Mouse (Mus musculus) midbrain, embryonic 13.5 days (tissue): Measurements from ENCODE around the gene Vat1. TPM values are rescaled to one million over a fixed set of nuclear protein-coding genes. Genes with fewer than 3 reads are reported as not detected.

Experiments used
- ATAC-seq: fragments of 200-750 bp; cut with Nextera tagmentation; 2 replicates; pipeline ENCODE4 v1.8.0; 2017; ENCODE audit warnings: mild to moderate bottlenecking, moderate TSS enrichment, moderate library complexity
- H3K27ac ChIP-seq: fragments of 300-500 bp; sonication (generic); 2 replicates; pipeline ENCODE4 v1.5.1; 2015; ENCODE audit warnings: inconsistent platforms, mild to moderate bottlenecking, moderate library complexity
- H3K27me3 ChIP-seq: fragments of 300-500 bp; sonication (generic); 2 replicates; pipeline ENCODE4 v1.6.1; 2015; ENCODE audit warnings: mild to moderate bottlenecking, inconsistent platforms
- H3K36me3 ChIP-seq: fragments of 300-500 bp; sonication (generic); 2 replicates; pipeline ENCODE4 v1.6.1; 2015; ENCODE audit warnings: mild to moderate bottlenecking, inconsistent platforms
- H3K4me1 ChIP-seq: fragments of 300-500 bp; sonication (generic); replicated peaks from 2 replicates; pipeline ENCODE4 v1.6.1; 2015; ENCODE audit warnings: inconsistent platforms
- H3K4me2 ChIP-seq: fragments of 300-500 bp; sonication (generic); replicated peaks from 2 replicates; pipeline ENCODE4 v1.6.1; 2015; ENCODE audit warnings: moderate library complexity, mild to moderate bottlenecking, inconsistent platforms
- H3K4me3 ChIP-seq: fragments of 300-500 bp; sonication (generic); replicated peaks from 2 replicates; pipeline ENCODE4 v1.5.1; 2015; ENCODE audit warnings: mild to moderate bottlenecking, inconsistent platforms
- H3K9ac ChIP-seq: fragments of 300-500 bp; sonication (generic); replicated peaks from 2 replicates; pipeline ENCODE4 v1.6.1; 2015; ENCODE audit warnings: mild to moderate bottlenecking, inconsistent platforms
- H3K9me3 ChIP-seq: fragments of 300-500 bp; sonication (generic); 2 replicates; pipeline ENCODE4 v1.6.1; 2016; ENCODE audit warnings: mild to moderate bottlenecking, inconsistent platforms
- WGBS: fragments of 180-500 bp; shearing (Covaris S2); methylation state at CpG from one replicate; pipeline ENCODE4 v1.1.7; 2015; 5-methylcytosine and 5-hydroxymethylcytosine counted together
- polyA plus RNA-seq: library from polyadenylated mRNA; unstranded; fragments of >200 nt; fragmentation: Nextera tagmentation; extraction: Ambion mirVana; gene quantifications from 2 replicates; pipeline ENCODE4 v1.2.1, GENCODE M21; 2015

Gene Vat1
- polyA plus RNA-seq, 1 experiment from 2014 or later, result 91.5 TPM

DNA sequence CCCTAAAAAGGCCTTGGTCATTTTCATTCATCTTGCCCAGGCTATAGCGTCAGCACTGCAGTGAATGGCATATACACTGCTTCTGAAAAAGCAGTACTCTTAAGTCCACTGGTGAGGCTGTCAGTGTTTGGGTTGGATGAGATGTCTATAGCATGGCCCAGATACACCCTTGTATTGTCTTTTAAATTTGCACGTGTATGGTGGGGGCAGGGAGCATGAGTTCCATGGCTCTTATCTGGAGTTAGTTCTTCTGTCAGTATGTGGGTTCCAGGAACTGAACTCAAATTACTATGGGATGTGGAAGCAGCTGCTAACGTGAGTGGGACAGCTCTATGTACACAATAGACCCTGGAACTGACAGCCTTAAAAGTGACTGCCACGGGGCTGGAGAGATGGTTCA lies 30.2 kb downstream of the Vat1 start:
- peaks cover 50% of the 10 kb centered on the region for H3K36me3 ChIP-seq
- H3K27ac ChIP-seq, result no peak overlapping the region
- no peak overlapping the region for H3K4me3 ChIP-seq
- no peaks in the 10 kb centered on the region for H3K27me3 ChIP-seq
- H3K4me2 ChIP-seq, result no peak overlapping the region
- no peak overlapping the region for H3K9ac ChIP-seq
- H3K4me1 ChIP-seq, result no peaks in the 10 kb centered on the region
- ATAC-seq, result no peak
- no peaks in the 10 kb centered on the region for H3K9me3 ChIP-seq
- 88% methylated on average over 4 of the region's 4 CpGs for WGBS

DNA sequence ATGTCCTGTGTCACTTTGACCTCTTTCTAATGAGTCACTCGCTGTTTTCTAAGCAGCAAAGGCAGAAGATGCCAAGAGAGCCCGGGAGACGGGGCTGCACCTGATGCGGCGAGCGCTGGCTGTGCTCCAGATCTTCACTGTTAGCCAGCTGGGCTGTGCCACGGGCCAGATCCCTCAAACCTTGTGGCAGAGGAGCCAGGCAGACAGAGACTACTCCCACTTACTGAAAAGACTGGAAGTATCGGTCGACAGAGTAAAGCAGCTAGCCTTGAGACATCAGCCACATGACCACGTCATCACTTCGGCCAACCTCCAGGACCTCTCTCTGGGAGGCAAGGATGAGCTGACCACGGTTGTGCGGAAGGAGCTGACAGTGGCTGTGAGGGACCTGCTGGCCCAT lies 32.6 kb downstream of the Vat1 start:
- H3K36me3 ChIP-seq, result peaks cover 66% of the 10 kb centered on the region
- 92% methylated on average over 13 of the region's 13 CpGs for WGBS
- no peak overlapping the region for H3K27ac ChIP-seq
- no peak for ATAC-seq
- no peaks in the 10 kb centered on the region for H3K27me3 ChIP-seq
- no peak overlapping the region for H3K4me2 ChIP-seq
- no peak overlapping the region for H3K9ac ChIP-seq
- no peaks in the 10 kb centered on the region for H3K9me3 ChIP-seq
- no peaks in the 10 kb centered on the region for H3K4me1 ChIP-seq
- no peak overlapping the region for H3K4me3 ChIP-seq

DNA sequence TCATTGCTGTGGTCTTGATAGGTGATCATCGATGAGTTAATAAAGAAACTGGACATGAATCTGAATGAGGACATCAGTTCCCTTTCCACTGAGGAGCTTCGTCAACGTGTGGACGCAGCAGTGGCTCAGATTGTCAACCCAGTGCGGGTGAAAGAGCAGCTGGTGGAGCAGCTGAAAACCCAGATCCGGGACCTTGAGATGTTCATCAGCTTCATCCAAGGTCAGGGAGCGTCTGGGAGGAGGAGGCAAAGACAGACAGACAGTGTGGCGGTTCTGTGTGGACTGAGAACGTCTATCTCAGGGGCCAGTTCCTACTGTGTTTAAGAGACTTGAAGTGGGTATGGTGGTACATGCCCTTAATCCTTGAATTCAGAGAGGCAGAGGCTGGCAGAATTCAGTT lies 34.7 kb downstream of the Vat1 start:
- H3K4me2 ChIP-seq, result no peak overlapping the region
- H3K9me3 ChIP-seq, result no peaks in the 10 kb centered on the region
- no peak overlapping the region for H3K4me3 ChIP-seq
- peaks cover 66% of the 10 kb centered on the region for H3K36me3 ChIP-seq
- peaks cover 11% of the 10 kb centered on the region for H3K4me1 ChIP-seq
- 92% methylated on average over 9 of the region's 9 CpGs for WGBS
- no peak overlapping the region for H3K9ac ChIP-seq
- H3K27me3 ChIP-seq, result no peaks in the 10 kb centered on the region
- H3K27ac ChIP-seq, result no peak overlapping the region
- ATAC-seq, result no peak

DNA sequence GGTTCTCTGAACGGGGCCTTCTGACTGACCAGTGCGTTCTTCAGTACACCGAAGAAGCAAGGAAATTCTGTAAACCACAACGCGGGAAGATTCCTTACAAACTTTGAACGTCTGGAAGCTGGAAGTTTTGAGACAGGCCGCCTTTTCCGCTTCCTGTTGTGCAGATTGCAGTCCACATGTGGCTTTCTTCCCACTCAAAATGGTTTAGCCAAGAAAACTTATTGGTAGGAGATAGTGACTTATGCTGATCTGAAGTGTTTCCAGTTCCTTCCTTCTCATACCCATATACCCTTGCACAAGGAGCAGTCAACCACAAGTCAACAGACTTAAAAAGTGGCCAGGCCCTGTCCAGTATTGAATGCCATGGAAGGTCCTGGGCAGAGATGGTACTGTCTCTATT lies 39.9 kb downstream of the Vat1 start:
- ATAC-seq, result no peak
- peaks cover 5% of the 10 kb centered on the region; the same call in 1 of the 2 replicates for H3K27me3 ChIP-seq
- peak overlapping the region; percentile 77 for H3K9ac ChIP-seq
- no peaks in the 10 kb centered on the region for H3K9me3 ChIP-seq
- peak overlapping the region; percentile 94 for H3K4me2 ChIP-seq
- no peak overlapping the region for H3K27ac ChIP-seq
- H3K4me3 ChIP-seq, result peak overlapping the region; percentile 72
- H3K36me3 ChIP-seq, result peaks cover 19% of the 10 kb centered on the region
- H3K4me1 ChIP-seq, result peaks cover 32% of the 10 kb centered on the region
- WGBS, result 77% methylated on average over 8 of the region's 8 CpGs

DNA sequence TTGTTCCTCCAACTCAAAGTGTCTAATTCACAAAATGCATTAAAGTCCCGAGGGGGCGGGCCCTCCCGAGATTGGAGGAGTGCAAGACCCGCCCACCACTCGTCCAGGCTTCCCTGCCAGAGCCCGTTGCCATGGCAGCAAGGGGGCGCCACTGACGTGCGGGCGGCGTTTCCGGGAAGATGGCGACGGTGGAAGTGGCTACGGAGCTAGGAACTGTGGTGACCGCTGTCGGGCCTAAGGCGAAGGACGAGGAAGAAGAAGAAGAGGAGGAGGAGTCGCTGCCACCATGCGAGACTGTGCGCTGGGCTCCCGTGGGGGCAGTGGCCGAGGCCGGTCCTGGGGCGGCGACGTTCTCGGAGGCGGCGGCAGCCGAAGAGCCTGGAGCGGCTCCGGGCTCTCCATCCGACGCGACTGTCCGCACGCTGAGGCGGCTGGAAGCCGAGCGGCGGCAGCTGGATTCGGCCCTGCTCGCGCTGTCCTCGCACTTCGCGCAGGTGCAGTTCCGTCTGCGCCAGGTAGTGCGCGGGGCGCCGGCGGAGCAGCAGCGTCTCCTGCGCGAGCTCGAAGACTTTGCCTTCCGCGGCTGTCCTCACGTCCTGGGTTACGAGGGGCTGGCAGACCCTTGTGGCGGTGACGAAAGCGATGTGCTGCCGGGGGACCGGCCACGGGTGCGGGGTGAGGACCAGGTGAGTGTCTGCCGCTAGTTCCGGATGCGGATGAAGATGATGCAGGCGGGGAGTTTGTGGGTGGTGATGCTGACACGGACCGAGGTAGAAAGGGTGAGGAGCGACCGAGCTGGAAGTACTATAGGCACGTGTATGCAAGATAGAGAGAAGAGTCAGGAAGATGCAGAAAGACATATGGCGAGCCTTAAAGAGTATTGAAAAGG lies 40.9 kb downstream of the Vat1 start, which contains the start of the genes Rundc1 and Ptges3l:
Gene Rundc1 (plus strand): TSS at position 161 of the 889 bp plus-strand sequence.
Gene Ptges3l (minus strand): TSS at position 409 of the 889 bp plus-strand sequence.
- H3K9ac ChIP-seq, result peak within 1 kb of the TSS; percentile 77
- H3K4me3 ChIP-seq, result peak within 1 kb of the TSS; percentile 72
- H3K27me3 ChIP-seq, result peaks cover 5% of the 10 kb centered on the region; the same call in 1 of the 2 replicates
- ATAC-seq, result peak; percentile 95
- peaks cover 32% of the 10 kb centered on the region for H3K4me1 ChIP-seq
- peak within 1 kb of the TSS; percentile 94 for H3K4me2 ChIP-seq
- under 1% methylated on average over 81 of the region's 81 CpGs for WGBS
- H3K27ac ChIP-seq, result peak within 1 kb of the TSS; percentile 84
- peaks cover 9% of the 10 kb centered on the region for H3K36me3 ChIP-seq
- no peaks in the 10 kb centered on the region for H3K9me3 ChIP-seq

DNA sequence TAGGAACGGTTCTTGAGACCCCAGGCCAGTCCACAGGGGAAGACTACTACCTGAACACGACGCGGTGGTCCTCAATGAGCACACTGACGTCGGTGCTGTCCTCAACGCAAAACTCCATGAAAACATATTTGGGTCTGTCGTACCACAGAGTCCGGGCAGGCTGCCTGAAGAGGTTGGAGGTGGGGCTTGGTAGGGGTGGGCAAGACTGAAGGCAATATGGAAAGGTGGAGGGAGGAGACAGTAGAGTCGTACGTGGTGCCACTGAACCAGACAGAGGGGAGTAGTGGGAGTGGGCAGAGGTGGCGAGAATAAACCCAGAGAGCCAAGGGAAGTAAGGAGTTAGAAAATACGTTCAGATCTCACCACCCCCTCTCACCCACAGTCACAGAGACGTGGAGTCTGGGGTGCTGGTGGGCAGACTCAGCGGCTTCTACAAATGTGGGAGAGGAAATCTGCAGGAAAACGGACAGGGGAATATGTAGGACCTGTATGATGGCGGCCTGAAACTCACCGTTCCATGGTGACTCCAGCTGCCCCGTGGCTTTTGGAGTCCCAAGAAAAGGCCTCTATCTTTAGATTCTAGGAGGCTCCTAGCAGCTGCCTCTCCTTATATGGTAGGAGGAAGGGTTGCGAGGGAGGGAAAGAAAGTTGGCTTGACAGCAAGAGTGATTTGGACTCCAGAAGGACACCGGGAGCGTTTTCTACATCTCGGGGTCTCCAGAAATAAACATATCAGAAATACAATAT lies 41.8 kb downstream of the Vat1 start, which contains the start of gene Gm27029:
Gene Gm27029 (minus strand): TSS at position 692 of the 747 bp plus-strand sequence.
- Histone ChIP-seq H3K4me1 (peaks cover 32% of the 10 kb centered on the region), H3K9me3 (no peaks in the 10 kb centered on the region), H3K27me3 (peaks cover 5% of the 10 kb centered on the region; the same call in 1 of the 2 replicates), H3K4me2 (peak within 1 kb of the TSS; percentile 94), H3K9ac (peak within 1 kb of the TSS; percentile 77), H3K4me3 (peak within 1 kb of the TSS; percentile 72), H3K36me3 (peaks cover under 1% of the 10 kb centered on the region; the same call in 1 of the 2 replicates), H3K27ac (peak within 1 kb of the TSS; percentile 84)
- WGBS, result 6% methylated on average over 23 of the region's 23 CpGs
- ATAC-seq, result peak; percentile 58

DNA sequence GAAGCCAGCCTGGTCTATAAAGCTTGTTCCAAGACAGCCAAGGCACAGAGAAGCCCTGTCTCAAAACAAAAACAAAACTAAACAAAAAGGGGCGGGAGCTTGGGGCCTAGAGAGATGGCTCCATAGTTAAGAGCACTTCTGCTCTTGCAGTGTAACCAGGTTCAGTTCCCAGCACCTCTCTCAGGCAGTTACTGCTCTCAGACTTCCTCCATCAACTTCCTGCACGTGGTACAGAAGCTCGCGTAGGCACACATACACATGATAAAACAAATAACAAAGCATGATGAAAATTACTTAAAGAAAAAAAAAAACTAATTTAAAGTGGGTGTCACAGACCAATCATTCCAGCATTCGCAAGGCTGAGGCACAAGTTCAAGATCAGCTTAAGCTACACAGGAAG lies 45.9 kb downstream of the Vat1 start:
- peaks cover 5% of the 10 kb centered on the region; the same call in 1 of the 2 replicates for H3K27me3 ChIP-seq
- WGBS, result 93% methylated on average over 5 of the region's 5 CpGs
- no peak overlapping the region for H3K4me2 ChIP-seq
- no peak overlapping the region for H3K4me3 ChIP-seq
- H3K9ac ChIP-seq, result no peak overlapping the region
- H3K9me3 ChIP-seq, result no peaks in the 10 kb centered on the region
- no peak for ATAC-seq
- no peaks in the 10 kb centered on the region for H3K36me3 ChIP-seq
- H3K27ac ChIP-seq, result no peak overlapping the region
- H3K4me1 ChIP-seq, result peaks cover 22% of the 10 kb centered on the region

DNA sequence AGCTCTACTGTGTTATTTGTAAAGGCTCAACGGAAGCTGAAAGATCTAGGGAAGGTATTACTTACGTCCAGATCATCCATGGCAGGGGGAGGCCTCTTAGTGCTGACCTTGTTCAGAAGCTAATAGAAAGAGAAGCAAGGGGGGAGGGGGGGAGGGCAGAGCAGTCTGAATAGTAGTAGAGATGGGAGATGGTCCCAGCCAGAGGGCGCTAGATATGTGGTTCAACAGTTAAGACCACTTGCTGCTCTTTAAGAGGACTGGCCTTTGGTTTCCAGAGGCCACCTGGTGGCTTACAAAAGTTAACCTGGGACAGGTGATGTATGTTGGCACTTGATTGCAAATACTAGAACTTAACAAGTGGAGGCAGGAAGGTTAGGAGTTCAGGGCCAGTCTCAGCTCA lies 46.4 kb downstream of the Vat1 start:
- peaks cover 24% of the 10 kb centered on the region for H3K4me1 ChIP-seq
- H3K9me3 ChIP-seq, result no peaks in the 10 kb centered on the region
- no peaks in the 10 kb centered on the region for H3K36me3 ChIP-seq
- no peak overlapping the region for H3K4me2 ChIP-seq
- no peak overlapping the region for H3K9ac ChIP-seq
- peaks cover 5% of the 10 kb centered on the region; the same call in 1 of the 2 replicates for H3K27me3 ChIP-seq
- WGBS, result 26% methylated on average over 3 of the region's 3 CpGs
- no peak overlapping the region for H3K4me3 ChIP-seq
- no peak overlapping the region for H3K27ac ChIP-seq
- ATAC-seq, result no peak

DNA sequence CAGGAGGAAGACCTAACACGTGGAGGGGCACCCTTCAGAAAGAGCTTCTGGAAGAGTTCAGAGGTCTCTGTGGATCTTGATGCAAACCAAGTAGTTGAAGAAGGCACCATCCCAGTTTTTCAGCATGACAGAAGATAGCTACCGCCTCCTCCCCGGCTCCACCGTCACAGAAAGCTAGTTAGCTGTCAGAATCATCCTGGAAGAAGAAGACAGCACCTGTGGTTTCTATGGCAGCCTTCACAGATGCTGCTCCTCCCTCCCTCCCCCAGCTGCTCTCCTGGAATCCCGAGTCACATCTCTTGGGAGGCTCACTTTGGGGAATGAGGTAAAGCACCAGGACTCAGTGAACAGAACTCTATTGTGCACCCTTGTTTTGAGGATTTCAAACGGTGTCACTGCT lies 47.0 kb downstream of the Vat1 start:
- no peak for ATAC-seq
- Histone ChIP-seq H3K9me3 (no peaks in the 10 kb centered on the region), H3K4me1 (peaks cover 18% of the 10 kb centered on the region), H3K4me2 (no peak overlapping the region), H3K4me3 (no peak overlapping the region), H3K9ac (no peak overlapping the region), H3K27me3 (peaks cover 5% of the 10 kb centered on the region; the same call in 1 of the 2 replicates), H3K27ac (no peak overlapping the region), H3K36me3 (no peaks in the 10 kb centered on the region)
- WGBS, result 60% methylated on average over 6 of the region's 6 CpGs

DNA sequence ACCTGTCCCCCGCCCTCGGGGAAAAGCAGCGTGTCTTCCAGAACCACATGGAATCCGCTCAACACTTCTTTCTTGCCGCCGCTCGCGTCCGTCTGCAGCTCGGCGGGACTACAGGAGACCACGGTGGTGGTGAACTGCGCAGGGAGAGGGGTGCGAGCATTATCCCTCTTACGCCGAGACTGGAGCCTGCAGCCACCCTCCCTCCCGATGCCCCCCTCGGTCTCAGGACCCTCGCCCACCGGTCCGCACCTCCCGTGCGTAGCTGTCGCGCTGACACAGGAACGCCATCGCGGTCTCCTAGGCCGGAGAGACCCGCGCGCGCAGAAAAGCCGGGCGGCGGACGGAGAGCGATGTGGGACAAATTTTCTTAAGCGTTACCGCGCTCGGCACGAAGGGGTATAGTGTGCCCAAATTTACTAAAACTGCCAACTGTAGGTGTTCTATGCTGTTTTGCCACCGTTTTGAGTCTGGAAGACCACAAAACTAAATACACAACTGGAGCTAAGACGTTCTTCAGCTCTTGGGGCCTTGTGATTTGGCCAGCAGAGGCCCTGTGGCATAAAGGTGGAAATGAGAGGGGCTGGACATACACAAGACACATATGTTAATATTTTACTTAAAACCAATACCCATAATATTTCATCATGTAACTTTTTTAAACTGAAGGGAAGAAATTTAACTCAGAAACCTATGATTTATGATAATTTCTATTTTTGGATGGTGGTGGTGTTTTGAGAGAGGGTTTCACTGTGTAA lies 48.8 kb downstream of the Vat1 start, which contains the start of gene Aarsd1:
Gene Aarsd1 (minus strand): TSS at position 515 of the 755 bp plus-strand sequence.
- H3K27me3 ChIP-seq, result no peaks in the 10 kb centered on the region
- WGBS, result under 1% methylated on average over 45 of the region's 45 CpGs
- H3K36me3 ChIP-seq, result peaks cover 16% of the 10 kb centered on the region
- peak within 1 kb of the TSS; percentile 81 for H3K4me3 ChIP-seq
- peak; percentile 87 for ATAC-seq
- H3K4me1 ChIP-seq, result peaks cover 15% of the 10 kb centered on the region
- peak within 1 kb of the TSS; percentile 90 for H3K9ac ChIP-seq
- H3K9me3 ChIP-seq, result no peaks in the 10 kb centered on the region
- H3K4me2 ChIP-seq, result peak within 1 kb of the TSS; percentile 69
- peak within 1 kb of the TSS; percentile 86 for H3K27ac ChIP-seq

DNA sequence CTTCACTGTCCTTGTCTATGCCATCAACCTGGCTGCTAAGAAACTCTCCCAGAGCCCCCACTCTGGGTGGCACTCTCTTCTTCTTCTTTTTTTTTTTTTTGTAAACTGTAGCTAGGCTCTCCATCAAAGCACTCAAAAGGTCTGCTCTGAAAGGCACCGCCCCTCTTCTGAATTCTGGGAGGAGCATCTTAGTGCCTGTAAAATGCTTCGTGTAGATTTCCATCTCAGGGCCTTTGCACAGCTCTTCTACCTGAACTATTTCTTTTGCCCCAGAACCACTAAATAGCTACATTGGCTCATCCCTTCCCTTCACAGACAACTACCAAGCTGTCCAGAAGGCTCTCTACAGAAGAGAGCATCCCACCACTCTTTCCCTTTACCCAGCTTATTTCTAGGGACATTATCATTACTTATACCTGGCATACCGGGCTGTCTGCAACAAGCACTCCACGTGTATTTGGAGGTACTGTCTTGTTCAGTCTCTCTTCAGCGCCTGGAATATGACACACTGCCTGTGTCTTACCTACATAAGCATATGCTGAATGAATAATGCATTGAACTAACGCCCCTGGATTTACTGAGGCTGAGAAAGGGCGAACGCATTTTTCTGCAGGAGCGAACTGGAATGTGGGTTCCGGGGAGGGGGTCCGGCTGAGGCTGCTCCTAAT lies 49.5 kb downstream of the Vat1 start:
- H3K36me3 ChIP-seq, result peaks cover 23% of the 10 kb centered on the region
- no peaks in the 10 kb centered on the region for H3K27me3 ChIP-seq
- H3K4me1 ChIP-seq, result peaks cover 15% of the 10 kb centered on the region
- peak overlapping the region; percentile 81 for H3K4me3 ChIP-seq
- ATAC-seq, result peak; percentile 69
- H3K9ac ChIP-seq, result peak overlapping the region; percentile 90
- H3K9me3 ChIP-seq, result no peaks in the 10 kb centered on the region
- 2% methylated on average over 11 of the region's 11 CpGs for WGBS
- peak overlapping the region; percentile 69 for H3K4me2 ChIP-seq
- H3K27ac ChIP-seq, result peak overlapping the region; percentile 86
